Mouse (Mus musculus) brain, embryonic 18.5 days (tissue): ENCODE measurements around the gene Senp2.

Source experiments
- DNase-seq: peaks from one replicate; pipeline ENCODE4 v3.0.0-alpha.2; 2012; ENCODE audit warnings: low read depth, low spot score

The Senp2 gene

DNA sequence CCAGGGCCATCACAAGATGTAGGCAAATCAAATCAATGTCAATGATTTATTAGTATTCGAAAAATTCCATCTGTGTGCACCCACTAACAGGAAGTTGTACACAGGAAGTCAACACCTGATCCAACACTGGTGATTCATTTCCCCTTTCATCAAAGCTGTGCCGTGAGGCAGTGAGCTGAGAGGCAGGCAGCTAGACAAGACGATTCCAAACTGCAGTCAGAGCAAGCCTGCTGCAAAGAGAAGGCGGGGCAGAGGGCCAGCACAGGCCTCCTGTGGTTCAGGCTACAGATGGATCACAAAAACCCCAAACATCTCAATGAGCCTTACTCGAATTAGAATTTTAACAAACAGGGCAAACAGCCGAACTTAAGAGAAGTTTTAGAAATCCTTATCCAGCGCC is 88.4 kb downstream of the Senp2 start:
- no peak for DNase-seq
